Comparison of ENCODE assay signal across 9 mouse cellular contexts in the genomic region with DNA sequence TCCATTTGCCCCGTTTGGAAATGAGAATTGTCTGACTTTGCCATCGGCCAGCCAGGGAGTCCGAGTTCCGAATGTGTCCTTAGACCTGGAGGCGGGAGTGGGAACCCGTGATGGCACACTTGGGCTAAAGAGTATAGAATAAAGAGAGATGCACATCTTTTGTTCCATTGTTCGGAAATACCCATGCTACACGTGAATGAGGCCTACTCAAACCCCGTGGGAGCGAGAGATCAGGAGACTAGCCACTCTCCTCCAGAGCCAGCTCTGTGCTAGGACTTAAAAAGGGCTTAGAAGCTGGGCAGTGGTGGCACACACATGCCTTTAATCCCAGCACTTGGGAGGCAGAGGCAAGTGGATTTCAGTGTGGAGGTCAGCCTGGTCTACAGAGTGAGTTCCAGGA. TPM values are rescaled to one million over a fixed set of nuclear protein-coding genes. Genes with fewer than 3 reads are reported as not detected.
DNase-seq lines count a peak whose midpoint lies in the region; ATAC-seq and TF ChIP-seq lines count a peak whose summit lies in the region.
"Had no signal": no experiment of that assay in that cellular context is flagged by ENCODE, and none has a peak within 500 bp of the region (broad histone marks: within the 10 kb centered on the region; RNA-seq: fewer than 3 reads in every experiment).

No protein-coding gene starts in this region.

- DNase-seq in kidney, postnatal 10 days, result no peak
- no peak for DNase-seq in CH12.LX (ENCODE audit: extremely low read depth)
- no peak for DNase-seq in frontal cortex, postnatal 14 days (ENCODE audit: low spot score in 2 of 2)
- DNase-seq in spleen, postnatal 14 days (ENCODE audit: low spot score in 2 of 2), result no peak

- H3K4me3 ChIP-seq in kidney, embryonic 16.5 days (ENCODE audit: low read length), result no peak overlapping the region
- H3K4me3 ChIP-seq in CH12.LX (replicated peaks in 1 of 3; ENCODE audit: low read depth in 2 of 3, low read length in 2 of 3, poor library complexity in 1 of 3), result no peak overlapping the region
- H3K4me3 ChIP-seq in brown adipose tissue, adult 24 weeks (ENCODE audit: insufficient read depth, low read depth, low read length), result no peak overlapping the region
- H3K4me3 ChIP-seq in intestine, embryonic 15.5 days (replicated peaks), result no peak overlapping the region
- H3K4me3 ChIP-seq: forebrain, embryonic 15.5 days; midbrain, embryonic 12.5 days had no signal

- no peak overlapping the region for H3K4me2 ChIP-seq in kidney, embryonic 16.5 days (replicated peaks; ENCODE audit: low read depth, low read length)
- H3K4me2 ChIP-seq in CH12.LX (ENCODE audit: insufficient read depth, low read depth, poor library complexity, severe bottlenecking), result no peak overlapping the region
- H3K4me2 ChIP-seq in intestine, embryonic 15.5 days (replicated peaks), result no peak overlapping the region
- H3K4me2 ChIP-seq: forebrain, embryonic 15.5 days; midbrain, embryonic 12.5 days had no signal

- TF ChIP-seq POLR2A in CH12.LX (IDR thresholded peaks at IDR 0.05; ENCODE audit: low read depth, low read length), result no peak

- peaks cover 49% of the 10 kb centered on the region for H3K4me1 ChIP-seq in kidney, embryonic 16.5 days (ENCODE audit: insufficient read depth, low read length)
- peaks cover 13 to 32% of the 10 kb centered on the region in 2 experiments for H3K4me1 ChIP-seq in CH12.LX (ENCODE audit: control insufficient read depth in 1 of 2, insufficient read depth in 2 of 2)
- H3K4me1 ChIP-seq in brown adipose tissue, adult 24 weeks (ENCODE audit: control insufficient read depth, insufficient read depth, insufficient read length, low read length), result peaks cover 50% of the 10 kb centered on the region
- H3K4me1 ChIP-seq in intestine, embryonic 15.5 days (replicated peaks), result peaks cover 69% of the 10 kb centered on the region
- H3K4me1 ChIP-seq: midbrain, embryonic 12.5 days had no signal

- H3K27me3 ChIP-seq in kidney, embryonic 16.5 days (ENCODE audit: insufficient read depth, low read length), result no peaks in the 10 kb centered on the region
- H3K27me3 ChIP-seq in CH12.LX (replicated peaks), result no peaks in the 10 kb centered on the region
- no peaks in the 10 kb centered on the region for H3K27me3 ChIP-seq in intestine, embryonic 15.5 days (replicated peaks)
- H3K27me3 ChIP-seq: forebrain, embryonic 15.5 days; midbrain, embryonic 12.5 days had no signal

- in situ Hi-C loops in CH12.LX (cut with MboI; ENCODE audit: low pct_ligation_motif_present, low pct_unique_long_range_greater_than_20kb, low sequenced_read_pairs), result loop anchor here (5.0 kb wide), 2 partner anchors 77 to 177 kb away; no protein-coding TSS in a partner anchor

- ATAC-seq in kidney, embryonic 16.5 days (ENCODE audit: low FRiP score, low TSS enrichment), result no peak
- ATAC-seq in intestine, embryonic 15.5 days, result no peak
- ATAC-seq: forebrain, embryonic 15.5 days had no signal

- no peaks in the 10 kb centered on the region for H3K9me3 ChIP-seq in kidney, embryonic 16.5 days (ENCODE audit: low read length)
- no peaks in the 10 kb centered on the region for H3K9me3 ChIP-seq in CH12.LX (replicated peaks; ENCODE audit: low read length)
- H3K9me3 ChIP-seq in intestine, embryonic 15.5 days, result no peaks in the 10 kb centered on the region
- H3K9me3 ChIP-seq: forebrain, embryonic 15.5 days; midbrain, embryonic 12.5 days had no signal

- peak overlapping the region; percentile 73 for H3K27ac ChIP-seq in kidney, embryonic 16.5 days (ENCODE audit: low read length)
- peak overlapping the region; percentile 7; the same call in 1 of the 2 replicates for H3K27ac ChIP-seq in CH12.LX (ENCODE audit: insufficient read depth, low read depth)
- peak overlapping the region; percentile 100 for H3K27ac ChIP-seq in brown adipose tissue, adult 24 weeks (replicated peaks; ENCODE audit: low read depth, low read length)
- H3K27ac ChIP-seq in intestine, embryonic 15.5 days, result peak overlapping the region; percentile 83

- no peak for TF ChIP-seq EP300 in CH12.LX (IDR thresholded peaks at IDR 0.05; ENCODE audit: low read length)

- no peak for TF ChIP-seq CTCF in CH12.LX (conservative IDR thresholded peaks at IDR 0.05 in 1 of 2, IDR thresholded peaks at IDR 0.05 in 1 of 2; ENCODE audit: low read depth in 2 of 2, low read length in 2 of 2)

- dilution Hi-C loops in CH12.LX (cut with MboI; ENCODE audit: extremely low pct_ligation_motif_present, extremely low pct_unique_long_range_greater_than_20kb, low sequenced_read_pairs), result no loop called here

- no peak for TF ChIP-seq RAD21 in CH12.LX (IDR thresholded peaks at IDR 0.05; ENCODE audit: low read depth, low read length)

- whole genome bisulfite sequencing in kidney, embryonic 16.5 days, result 76% methylated on average over 10 of the region's 10 CpGs
- 80% methylated on average over 10 of the region's 10 CpGs for WGBS in intestine, embryonic 15.5 days

- peak overlapping the region; percentile 20; the same call in 1 of the 2 replicates for H3K9ac ChIP-seq in kidney, embryonic 16.5 days (replicated peaks; ENCODE audit: low read length)
- no peak overlapping the region for H3K9ac ChIP-seq in CH12.LX (ENCODE audit: insufficient read depth, low read depth)
- H3K9ac ChIP-seq in intestine, embryonic 15.5 days, result no peak overlapping the region
- H3K9ac ChIP-seq: forebrain, embryonic 15.5 days; midbrain, embryonic 12.5 days had no signal

- H3K36me3 ChIP-seq in kidney, embryonic 16.5 days (ENCODE audit: insufficient read depth, low read length), result no peaks in the 10 kb centered on the region
- peaks cover 75 to 97% of the 10 kb centered on the region in 2 experiments for H3K36me3 ChIP-seq in CH12.LX (replicated peaks in 1 of 2; ENCODE audit: control insufficient read depth in 1 of 2, insufficient read depth in 1 of 2, low read length in 1 of 2)
- no peaks in the 10 kb centered on the region for H3K36me3 ChIP-seq in intestine, embryonic 15.5 days

- no peaks in the 10 kb centered on the region for H3K79me2 ChIP-seq in CH12.LX (replicated peaks; ENCODE audit: control insufficient read depth, extremely low read depth, insufficient read depth, poor library complexity, severe bottlenecking)

TF ChIP-seq in CH12.LX, 34 proteins besides CTCF, POLR2A, EP300 and RAD21:
- no peak for TF ChIP-seq ZMIZ1 (IDR thresholded peaks at IDR 0.05; ENCODE audit: low read depth, low read length)
- TF ChIP-seq BHLHE40 (IDR thresholded peaks at IDR 0.05; ENCODE audit: low read depth, low read length), result peak; percentile 88

RNA-seq across cellular contexts. Expression of a gene that starts 10.3 kb away (rescaled TPM):
- 18.6 and 23.0 TPM in 2 replicates for polyA plus RNA-seq in kidney, embryonic 16.5 days (2015; fragmentation: Nextera tagmentation; extraction: Ambion mirVana)
- total RNA-seq in CH12.LX (2012; rRNA removed), result 23.2 and 33.3 TPM in 2 replicates
- 12.8 and 13.8 TPM in 2 replicates for total RNA-seq in CH12.LX (2014; rRNA removed)
- 8.3 and 11.2 TPM in 2 replicates for polyA plus RNA-seq in CH12.LX (2012; ENCODE audit: insufficient read length, low read depth)
- polyA plus RNA-seq in brown adipose tissue, adult 24 weeks (2012; ENCODE audit: insufficient read depth, insufficient read length, missing spikeins), result 4.4 and 7.1 TPM in 2 replicates
- polyA plus RNA-seq in intestine, embryonic 15.5 days (2015; fragmentation: Nextera tagmentation; extraction: Ambion mirVana), result 14.9 and 16.4 TPM in 2 replicates

RNA-seq across cellular contexts. Expression of a gene that starts 18.7 kb away (rescaled TPM):
- 0.77 TPM in 1 of 2 replicates, not detected in the other for polyA plus RNA-seq in kidney, embryonic 16.5 days (2015; fragmentation: Nextera tagmentation; extraction: Ambion mirVana)
- total RNA-seq in CH12.LX (2012; rRNA removed), result 0.29 and 0.81 TPM in 2 replicates
- not detected in 2 replicates for total RNA-seq in CH12.LX (2014; rRNA removed)
- 0.17 TPM in 1 of 2 replicates, not detected in the other for polyA plus RNA-seq in CH12.LX (2012; ENCODE audit: insufficient read length, low read depth)
- polyA plus RNA-seq in brown adipose tissue, adult 24 weeks (2012; ENCODE audit: insufficient read depth, insufficient read length, missing spikeins), result not detected in 2 replicates
- polyA plus RNA-seq in intestine, embryonic 15.5 days (2015; fragmentation: Nextera tagmentation; extraction: Ambion mirVana), result not detected in 2 replicates

RNA-seq across cellular contexts. Expression of a gene that starts 22.9 kb away (rescaled TPM):
- polyA plus RNA-seq in kidney, embryonic 16.5 days (2015; fragmentation: Nextera tagmentation; extraction: Ambion mirVana), result 54.3 and 57.9 TPM in 2 replicates
- 74.9 and 78.9 TPM in 2 replicates for total RNA-seq in CH12.LX (2012; rRNA removed)
- 60.4 and 66.1 TPM in 2 replicates for total RNA-seq in CH12.LX (2014; rRNA removed)
- 56.6 and 63.4 TPM in 2 replicates for polyA plus RNA-seq in CH12.LX (2012; ENCODE audit: insufficient read length, low read depth)
- polyA plus RNA-seq in brown adipose tissue, adult 24 weeks (2012; ENCODE audit: insufficient read depth, insufficient read length, missing spikeins), result 98.3 and 102 TPM in 2 replicates
- 41.8 and 43.9 TPM in 2 replicates for polyA plus RNA-seq in intestine, embryonic 15.5 days (2015; fragmentation: Nextera tagmentation; extraction: Ambion mirVana)

RNA-seq across cellular contexts. Expression of a gene that starts 27.6 kb away (rescaled TPM):
- 51.9 and 58.9 TPM in 2 replicates for polyA plus RNA-seq in kidney, embryonic 16.5 days (2015; fragmentation: Nextera tagmentation; extraction: Ambion mirVana)
- 45.2 and 63.0 TPM in 2 replicates for total RNA-seq in CH12.LX (2012; rRNA removed)
- total RNA-seq in CH12.LX (2014; rRNA removed), result 93.1 and 116 TPM in 2 replicates
- polyA plus RNA-seq in CH12.LX (2012; ENCODE audit: insufficient read length, low read depth), result 43.3 and 51.5 TPM in 2 replicates
- polyA plus RNA-seq in brown adipose tissue, adult 24 weeks (2012; ENCODE audit: insufficient read depth, insufficient read length, missing spikeins), result 55.0 and 67.5 TPM in 2 replicates
- polyA plus RNA-seq in intestine, embryonic 15.5 days (2015; fragmentation: Nextera tagmentation; extraction: Ambion mirVana), result 65.0 and 65.4 TPM in 2 replicates

RNA-seq across cellular contexts. Expression of a gene that starts 35.8 kb away (rescaled TPM):
- polyA plus RNA-seq in kidney, embryonic 16.5 days (2015; fragmentation: Nextera tagmentation; extraction: Ambion mirVana), result 40.0 and 40.1 TPM in 2 replicates
- total RNA-seq in CH12.LX (2012; rRNA removed) (63.7 and 106 TPM in 2 replicates), CH12.LX (2014; rRNA removed) (85.9 and 106 TPM in 2 replicates)
- polyA plus RNA-seq in CH12.LX (2012; ENCODE audit: insufficient read length, low read depth), result 89.9 and 114 TPM in 2 replicates
- polyA plus RNA-seq in brown adipose tissue, adult 24 weeks (2012; ENCODE audit: insufficient read depth, insufficient read length, missing spikeins), result 1.7 and 3.6 TPM in 2 replicates
- polyA plus RNA-seq in intestine, embryonic 15.5 days (2015; fragmentation: Nextera tagmentation; extraction: Ambion mirVana), result 22.6 and 23.4 TPM in 2 replicates

Comparison
In these comparisons a context has a peak if more than half of its experiments do, and no peak if none do; other contexts are left out.
1. H3K27ac ChIP-seq: peak in every context shown above with its lines; median percentile 100 in brown adipose tissue, adult 24 weeks; 83 in intestine, embryonic 15.5 days; 73 in kidney, embryonic 16.5 days; 7 in CH12.LX.